Mouse (Mus musculus): ENCODE measurements around the gene Zc3h8.

The Zc3h8 gene

DNA sequence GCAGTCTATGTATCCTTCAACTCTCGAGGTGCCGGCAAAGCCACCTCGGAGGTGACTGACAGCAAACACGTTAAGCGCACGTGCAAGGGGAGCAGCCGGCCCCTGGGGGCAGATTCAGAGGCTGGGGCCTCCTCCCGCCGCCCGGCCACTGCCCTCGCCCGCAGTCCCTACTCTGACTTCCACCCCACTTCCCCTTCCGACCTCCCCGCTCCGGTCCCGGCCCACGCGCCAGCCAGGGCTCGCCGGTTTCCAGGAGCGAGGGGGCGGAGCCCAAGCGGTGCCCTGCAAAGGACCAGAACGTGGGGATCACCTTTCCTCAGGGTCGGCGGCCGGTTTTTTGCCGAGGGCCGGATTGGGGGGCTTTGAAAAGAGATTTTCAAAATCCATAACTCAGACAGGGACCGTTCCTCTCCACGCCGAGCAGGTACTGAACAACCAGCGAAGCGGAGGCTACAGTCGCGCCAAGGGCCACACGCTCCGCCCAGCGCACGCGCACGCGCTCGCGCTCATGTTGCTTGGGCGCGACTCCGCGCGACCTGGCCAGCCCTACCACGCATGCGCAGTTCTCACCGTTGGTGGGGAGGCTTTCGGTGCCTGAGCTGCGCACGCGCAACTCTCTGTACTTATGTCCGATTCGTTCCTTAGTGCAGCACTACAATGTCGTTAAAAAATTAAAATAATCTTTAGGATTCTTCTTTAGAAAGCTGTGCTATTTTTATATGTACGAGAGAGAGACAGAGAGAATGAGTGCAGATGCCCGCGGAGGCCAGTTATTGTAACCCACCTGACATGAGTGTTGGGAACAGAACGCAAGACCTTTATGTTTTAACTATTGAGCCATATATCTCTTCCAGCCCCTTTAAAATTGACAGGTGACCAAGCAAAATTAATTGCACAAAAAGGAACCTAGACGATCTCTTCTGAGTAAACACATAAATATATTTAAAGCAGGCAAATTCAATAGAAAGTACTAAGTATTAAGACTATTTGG lies at the start of gene Zc3h8:
Gene Zc3h8, minus strand, starts transcription at position 540 of the 991 bp plus-strand sequence.
- DNase-seq (ENCODE audit: low spot score in 2 of 2): peak; percentile 92 to 98

DNA sequence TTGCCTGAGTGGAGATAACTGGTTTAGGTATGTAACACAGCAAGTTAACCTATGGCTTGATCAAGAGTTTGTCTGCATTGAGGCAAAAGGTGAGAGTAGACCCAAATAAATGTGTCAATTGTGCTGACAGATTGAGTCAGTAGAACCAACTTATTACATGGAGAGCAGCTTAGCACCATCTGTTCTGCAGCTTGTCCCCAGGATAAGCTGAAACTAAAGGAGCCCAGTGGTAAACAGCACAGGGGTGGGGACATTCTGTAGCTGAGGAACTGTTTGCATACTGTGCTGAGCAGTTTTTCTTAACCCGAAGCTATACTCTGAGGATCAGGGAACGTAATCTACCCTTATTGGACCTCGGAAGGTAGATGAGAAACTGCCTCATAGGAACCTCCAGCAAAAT lies 40.9 kb upstream of the Zc3h8 start:
- DNase-seq (ENCODE audit: low spot score in 2 of 2): no peak

DNA sequence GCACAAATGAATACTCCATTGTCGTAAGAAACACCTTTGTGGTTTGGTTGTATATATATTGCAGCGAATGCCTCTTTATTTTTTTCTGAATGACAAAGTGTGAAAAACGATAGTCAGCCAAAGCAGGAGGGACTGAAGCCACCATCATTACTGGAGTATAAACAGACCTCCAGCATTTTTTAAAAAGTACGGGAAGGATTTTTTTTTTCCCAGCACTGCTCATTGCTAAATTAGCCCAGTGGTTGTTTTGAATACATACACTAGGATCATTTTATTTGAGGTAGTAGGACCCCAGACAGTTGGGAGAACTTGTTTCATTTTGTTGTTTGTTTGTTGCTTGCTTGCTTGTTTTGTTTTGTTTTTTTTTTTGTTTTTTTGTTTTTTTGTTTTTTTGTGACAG lies 31.7 kb upstream of the Zc3h8 start:
- no peak for DNase-seq (ENCODE audit: low spot score in 2 of 2)

GRCm38 (mm10) chr2:128972301-128972700 lies 28.4 kb upstream of the Zc3h8 start:
- no peak for DNase-seq (ENCODE audit: low spot score in 2 of 2)

- DNase-seq (ENCODE audit: low spot score in 2 of 2): no peak
These were observed 24.7 kb upstream of the Zc3h8 start for GRCm38 (mm10) chr2:128968475-128969083.

DNA sequence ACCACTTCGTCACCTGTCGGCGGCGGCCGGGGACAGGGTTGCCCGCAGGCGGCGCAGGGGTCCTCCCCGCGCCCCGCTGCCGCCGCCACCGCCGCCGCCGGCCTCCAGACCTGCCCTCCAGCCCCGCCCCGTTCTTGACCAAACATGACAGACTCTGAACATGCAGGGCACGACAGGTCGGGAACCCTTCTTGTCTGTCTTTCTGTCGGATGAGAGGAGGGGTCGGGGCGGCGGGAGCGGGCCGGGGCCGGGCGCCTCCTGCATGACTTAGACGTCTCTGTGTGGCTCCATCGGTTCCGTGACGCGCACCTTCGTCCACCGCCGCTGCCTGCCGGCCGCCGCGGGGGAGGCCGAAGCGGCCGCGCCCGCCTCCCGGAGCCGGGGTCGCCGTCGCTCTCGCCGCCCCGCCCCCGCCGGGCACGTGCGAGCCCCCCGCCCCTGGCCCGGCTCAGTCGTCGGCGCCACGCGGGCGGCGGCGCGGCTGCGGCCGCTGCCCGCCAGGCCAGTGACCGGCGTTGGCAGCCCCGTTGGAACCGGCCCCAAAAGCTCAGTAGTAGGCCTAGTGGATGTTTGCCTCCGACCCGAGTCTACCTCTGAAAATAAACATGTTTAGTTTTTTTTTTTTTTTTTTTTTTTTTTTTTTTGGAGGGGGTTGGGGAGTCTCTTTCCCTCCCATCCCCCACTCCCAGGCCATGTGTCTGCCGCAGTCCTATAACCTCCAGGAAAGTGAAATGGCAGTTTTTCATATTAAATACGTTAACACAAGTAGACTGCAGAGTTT lies 24.0 kb upstream of the Zc3h8 start, which contains the start of gene Gm10762:
Gene Gm10762, minus strand, starts transcription at position 65 of the 781 bp plus-strand sequence.
- DNase-seq (ENCODE audit: low spot score in 2 of 2): peak; percentile 87

DNA sequence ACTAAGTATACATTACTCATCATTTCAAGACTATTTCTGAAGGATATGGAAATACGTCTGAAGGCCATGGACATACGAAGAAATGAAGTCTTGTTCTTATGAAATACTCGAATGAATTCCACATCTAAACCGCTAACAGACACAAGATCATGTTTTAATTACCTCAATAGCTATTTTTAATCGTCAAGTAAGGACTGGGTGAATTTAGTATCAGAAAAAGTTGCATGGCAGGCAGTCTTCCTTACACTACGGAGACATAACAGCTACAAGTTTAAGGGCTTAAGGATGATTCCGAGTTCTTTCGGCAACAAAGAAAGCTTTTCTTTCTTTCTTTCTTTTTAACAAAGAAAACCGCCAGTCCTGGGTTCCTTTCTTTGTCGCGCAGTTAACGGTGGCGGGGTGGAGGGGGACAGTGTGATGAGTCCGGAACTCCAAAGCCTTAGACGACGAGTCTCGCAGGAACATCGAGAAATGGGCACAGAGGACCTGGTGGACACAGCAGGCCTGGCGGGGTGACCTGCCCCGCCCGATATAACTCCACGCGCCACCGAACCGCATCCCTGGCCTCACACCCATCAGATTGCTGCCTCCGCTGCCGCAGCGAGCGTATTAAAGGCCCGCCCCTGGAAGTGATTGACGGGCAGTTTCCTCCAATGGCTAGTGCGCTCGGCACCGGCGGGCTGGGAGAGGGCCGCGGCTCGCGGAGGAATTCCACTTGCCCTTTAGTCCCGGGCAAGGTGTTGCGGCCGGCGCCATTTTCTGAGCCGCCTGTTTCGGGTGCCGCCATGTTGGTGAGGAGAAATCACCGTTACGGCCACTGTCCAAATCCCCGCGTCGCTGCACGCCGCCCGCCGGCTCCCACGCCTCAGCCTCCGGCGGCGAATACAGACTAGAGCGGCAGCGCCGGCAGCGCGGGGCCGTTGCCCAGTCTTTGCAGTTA lies 23.0 kb upstream of the Zc3h8 start, which contains the start of gene Zc3h6:
Gene Zc3h6, plus strand, starts transcription at position 762 of the 940 bp plus-strand sequence.
- peak; percentile 99 for DNase-seq (ENCODE audit: low spot score in 2 of 2)

GRCm38 (mm10) chr2:128966236-128966635 lies 22.4 kb upstream of the Zc3h8 start:
- DNase-seq (ENCODE audit: low spot score in 2 of 2): no peak

DNA sequence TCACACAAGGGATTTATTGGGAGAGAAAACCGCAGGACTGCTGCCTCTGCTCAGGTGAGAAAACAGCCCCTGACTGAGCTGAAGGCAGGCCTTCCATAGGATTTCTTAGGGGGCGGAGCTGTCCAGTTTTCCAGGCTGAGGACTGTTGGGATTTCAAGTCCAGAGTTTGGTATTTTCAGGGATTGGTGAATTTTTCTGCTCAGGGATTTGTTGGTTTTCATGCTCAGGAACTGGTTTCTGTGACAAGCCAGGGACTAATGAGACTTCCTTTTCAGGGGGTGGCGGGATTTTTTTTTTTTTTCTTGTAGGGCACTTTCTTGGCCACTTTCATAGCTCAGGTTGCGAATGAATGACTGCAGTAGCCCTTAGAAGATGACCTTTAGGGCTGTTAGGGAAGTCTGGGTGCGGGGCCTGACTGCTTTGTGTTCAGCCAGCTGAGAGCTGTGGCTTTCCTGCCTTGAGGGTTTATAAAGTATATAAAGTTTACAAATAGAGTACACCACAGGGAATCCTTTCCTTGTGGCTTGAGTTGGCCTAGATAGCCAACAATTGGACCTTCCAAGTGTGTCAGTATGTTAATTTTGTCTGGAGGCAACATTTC lies 21.7 kb upstream of the Zc3h8 start:
- DNase-seq (ENCODE audit: low spot score in 2 of 2): no peak

- DNase-seq (ENCODE audit: low spot score in 2 of 2): no peak
These were observed 10.3 kb upstream of the Zc3h8 start for GRCm38 (mm10) chr2:128954186-128954585.

- DNase-seq (ENCODE audit: low spot score in 2 of 2): no peak
These were observed 4.2 kb upstream of the Zc3h8 start for GRCm38 (mm10) chr2:128947962-128948588.

- DNase-seq (ENCODE audit: low spot score in 2 of 2): no peak
These were observed 7.6 kb downstream of the Zc3h8 start for GRCm38 (mm10) chr2:128936256-128936655.

DNA sequence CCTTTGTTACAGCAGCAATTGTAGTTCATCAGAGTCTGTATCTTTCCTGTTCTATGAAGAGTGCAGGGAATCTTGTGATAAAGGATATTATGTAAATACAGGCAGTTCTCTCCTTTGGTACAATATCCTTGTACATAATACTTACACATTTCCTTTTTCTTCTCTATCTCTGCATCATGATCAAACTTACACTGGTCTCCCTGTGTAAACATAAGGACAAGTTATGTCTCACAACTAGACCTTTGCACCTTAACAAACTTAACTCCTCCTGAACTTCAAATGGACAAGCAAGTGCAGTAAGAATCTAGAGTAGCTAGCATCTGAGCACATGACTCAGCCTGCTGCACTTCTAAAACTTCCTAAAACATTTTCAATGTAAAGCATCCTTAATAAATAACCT lies 13.2 kb downstream of the Zc3h8 start:
- no peak for DNase-seq (ENCODE audit: low spot score in 2 of 2)

- no peak for DNase-seq (ENCODE audit: low spot score in 2 of 2)
These were observed 15.4 kb downstream of the Zc3h8 start for GRCm38 (mm10) chr2:128928446-128928845.

- no peak for DNase-seq (ENCODE audit: low spot score in 2 of 2)
These were observed 19.1 kb downstream of the Zc3h8 start for GRCm38 (mm10) chr2:128924799-128925198.

GRCm38 (mm10) chr2:128916528-128916927 lies 27.3 kb downstream of the Zc3h8 start:
- no peak for DNase-seq (ENCODE audit: low spot score in 2 of 2)

DNA sequence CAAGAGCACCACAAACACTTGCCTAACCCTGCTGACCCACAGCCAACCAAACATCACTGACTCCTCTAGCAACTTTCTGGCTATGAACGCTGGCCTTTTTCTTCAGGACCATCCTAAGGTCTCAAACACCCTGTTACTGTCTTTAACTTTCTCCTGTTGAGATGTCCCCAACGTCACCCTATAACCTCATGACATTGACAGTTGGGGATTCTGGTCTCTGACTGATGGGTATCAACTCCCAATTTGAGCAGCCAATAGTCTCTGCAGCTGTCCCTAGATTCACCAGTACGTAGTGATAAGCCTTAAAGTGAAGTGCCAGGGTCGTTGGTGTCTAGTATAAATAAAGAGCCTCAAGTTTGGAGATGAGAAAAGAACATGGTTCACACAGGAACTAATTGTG lies 28.9 kb downstream of the Zc3h8 start:
- no peak for DNase-seq (ENCODE audit: low spot score in 2 of 2)

GRCm38 (mm10) chr2:128903661-128904060 lies 40.2 kb downstream of the Zc3h8 start:
- no peak for DNase-seq (ENCODE audit: low spot score in 2 of 2)

- no peak for DNase-seq (ENCODE audit: low spot score in 2 of 2)
These were observed 41.0 kb downstream of the Zc3h8 start for GRCm38 (mm10) chr2:128902843-128903242.

- no peak for DNase-seq (ENCODE audit: low spot score in 2 of 2)
These were observed 51.6 kb downstream of the Zc3h8 start for GRCm38 (mm10) chr2:128892180-128892721.

Measured in spleen, postnatal 10 days (tissue).